Mouse (Mus musculus) cortical plate, adult 2 months (tissue): ENCODE results near the gene Zmym3. TPM values are rescaled to one million over a fixed set of nuclear protein-coding genes. Genes with fewer than 3 reads are reported as not detected.
"Not testable (repeated sequence)": the region's sequence is repeated elsewhere in the genome, so short reads cannot be mapped to it uniquely, and the experiment has no call there.

Source experiments
- H3K27ac ChIP-seq: fragments of 200-500 bp; 2 replicates; pipeline ENCODE4 v1.5.1; 2012; ENCODE audit warnings: low read length, control low read depth, inconsistent platforms; ENCODE audit not compliant: insufficient read depth
- H3K4me1 ChIP-seq: fragments of 200-500 bp; 2 replicates; pipeline ENCODE4 v1.6.1; 2011; ENCODE audit warnings: low read length; ENCODE audit not compliant: control insufficient read depth, insufficient read depth
- H3K4me3 ChIP-seq: fragments of 200-500 bp; 2 replicates; pipeline ENCODE4 v1.5.1; 2011; ENCODE audit warnings: mild to moderate bottlenecking, low read length, control low read depth; ENCODE audit not compliant: insufficient read depth
- CTCF ChIP-seq: fragments of 200-500 bp; IDR thresholded peaks from 2 replicates; pipeline ENCODE4 v1.5.1; 2011; ENCODE audit warnings: mild to moderate bottlenecking, control low read depth, low read length; ENCODE audit not compliant: insufficient read depth; ENCODE audit errors: extremely low read depth
- POLR2A ChIP-seq: fragments of 200-500 bp; IDR thresholded peaks from 2 replicates; pipeline ENCODE4 v1.6.1; 2011; ENCODE audit warnings: mild to moderate bottlenecking, low read length, control low read depth; ENCODE audit not compliant: insufficient read depth; ENCODE audit errors: extremely low read depth
- polyA plus RNA-seq: library from polyadenylated mRNA; depleted of rRNA; stranded (reverse); fragments of >200 nt; gene quantifications from 2 replicates; pipeline ENCODE4 v1.2.3, GENCODE M21; 2012; rRNA removed

Gene Zmym3
- polyA plus RNA-seq, 1 experiment, result 177 TPM

DNA sequence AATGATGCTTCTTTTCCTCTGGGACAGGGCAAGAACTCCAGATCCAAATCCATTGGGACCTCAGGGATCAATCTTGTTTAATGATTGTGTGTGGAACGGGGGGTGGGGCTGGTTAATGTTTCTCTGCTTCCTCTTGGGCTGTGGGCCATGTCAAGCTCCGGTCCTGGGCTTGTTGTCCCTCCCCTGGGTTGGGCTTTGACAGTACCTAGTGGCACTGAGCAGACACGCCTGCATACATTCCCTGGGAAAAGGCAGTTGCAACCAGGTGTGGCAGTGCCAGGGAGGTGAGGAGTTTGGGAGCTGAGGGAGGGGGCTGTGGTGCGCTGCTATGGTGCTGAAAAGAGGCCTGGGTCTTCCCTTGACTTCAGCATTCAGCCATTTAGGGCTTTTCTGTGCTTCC, 43.6 kb downstream of the Zmym3 start:
- Histone ChIP-seq H3K4me1 (no peaks in the 10 kb centered on the region), H3K27ac (no peak overlapping the region), H3K4me3 (no peak overlapping the region)
- no peak for TF ChIP-seq CTCF
- TF ChIP-seq POLR2A, result no peak

DNA sequence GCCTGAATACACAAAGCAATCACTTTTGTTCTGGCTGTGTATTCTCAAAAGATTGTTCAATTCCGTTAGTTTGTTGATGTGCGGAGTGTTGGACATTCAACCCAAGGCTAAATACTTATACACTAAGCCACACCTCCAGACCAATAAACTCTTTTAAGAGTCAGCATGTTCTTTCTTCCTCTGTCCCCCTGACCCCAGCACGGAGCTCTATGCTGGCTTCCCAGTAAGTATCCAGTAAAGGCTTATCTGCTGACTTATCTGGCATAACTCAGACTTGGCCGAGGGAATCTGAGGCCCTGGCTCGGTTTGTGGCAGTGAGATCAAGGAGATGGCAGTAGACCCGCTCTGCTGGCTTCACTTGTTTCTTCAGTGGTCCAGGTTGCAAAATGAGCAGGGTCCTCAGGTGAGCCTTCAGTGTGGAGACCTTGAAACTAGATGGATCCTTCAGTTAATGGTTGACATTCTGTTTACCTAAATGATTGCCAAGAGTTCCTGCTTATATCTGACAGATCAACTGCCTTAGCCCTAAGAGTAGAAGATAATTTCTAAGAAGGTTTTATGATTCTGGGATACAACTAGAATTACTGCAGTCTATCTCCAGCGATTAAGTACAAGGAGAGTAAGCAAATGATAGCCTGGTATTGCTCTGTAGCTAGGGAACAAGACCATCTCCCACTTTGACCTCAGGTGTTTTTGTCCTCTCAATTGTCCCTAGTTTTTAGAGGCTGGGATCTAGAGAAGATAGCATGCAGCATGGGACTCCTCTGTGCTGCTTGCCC, 44.3 kb downstream of the Zmym3 start, which contains the start of gene Gjb1:
Gene Gjb1 (plus strand): TSS at position 189 of the 779 bp plus-strand sequence.
- no peaks in the 10 kb centered on the region for H3K4me1 ChIP-seq

DNA sequence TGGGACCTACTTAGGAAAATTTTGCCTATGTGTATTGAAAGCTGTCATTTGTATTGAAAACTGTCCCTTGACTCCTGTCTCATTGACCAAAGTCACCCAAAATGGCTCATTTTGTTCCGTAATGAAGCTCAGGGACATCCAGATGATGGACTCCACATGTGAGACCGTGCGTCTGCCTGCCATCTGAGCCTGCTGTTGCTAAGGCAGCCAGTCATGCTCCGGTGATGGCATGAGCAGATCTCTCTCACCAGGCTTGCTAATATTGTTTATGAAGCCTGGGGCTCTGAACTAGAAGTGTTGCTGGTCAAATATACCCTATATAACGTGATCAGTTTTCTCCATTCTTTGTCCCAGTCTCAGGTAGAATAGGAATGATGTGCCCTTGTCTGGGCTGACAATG, 47.7 kb downstream of the Zmym3 start:
- Histone ChIP-seq H3K4me3 (no peak overlapping the region), H3K4me1 (no peaks in the 10 kb centered on the region), H3K27ac (no peak overlapping the region)
- no peak for TF ChIP-seq CTCF
- TF ChIP-seq POLR2A, result no peak

More for the DNA sequence above, 44.3 kb downstream of the Zmym3 start, which contains the start of gene Gjb1:
- TF ChIP-seq POLR2A, result no peak
- TF ChIP-seq CTCF, result no peak
- Histone ChIP-seq H3K27ac (no peak within 1 kb of the TSS), H3K4me3 (no peak within 1 kb of the TSS)

DNA sequence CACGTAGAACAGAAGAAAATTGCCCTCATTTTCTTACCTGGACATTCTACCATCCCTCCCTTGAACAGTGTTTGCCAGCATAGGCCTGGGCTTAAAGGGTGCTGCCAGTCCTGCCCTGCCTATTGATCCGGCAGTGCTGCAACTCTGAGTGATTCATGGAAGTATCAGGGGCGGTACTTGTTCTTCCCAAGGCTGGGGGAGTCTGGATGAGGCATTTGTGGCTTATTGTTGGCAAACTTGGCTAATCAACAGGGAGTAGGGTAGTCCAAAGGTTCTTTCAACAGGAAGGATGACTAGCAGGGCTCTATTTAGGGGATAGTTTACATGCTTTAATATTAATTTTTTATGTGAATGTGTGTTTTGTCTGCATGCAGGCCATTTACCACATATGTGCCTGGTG, 50.1 kb downstream of the Zmym3 start:
- no peak overlapping the region for H3K4me3 ChIP-seq
- TF ChIP-seq CTCF, result no peak
- no peaks in the 10 kb centered on the region for H3K4me1 ChIP-seq
- H3K27ac ChIP-seq, result no peak overlapping the region

DNA sequence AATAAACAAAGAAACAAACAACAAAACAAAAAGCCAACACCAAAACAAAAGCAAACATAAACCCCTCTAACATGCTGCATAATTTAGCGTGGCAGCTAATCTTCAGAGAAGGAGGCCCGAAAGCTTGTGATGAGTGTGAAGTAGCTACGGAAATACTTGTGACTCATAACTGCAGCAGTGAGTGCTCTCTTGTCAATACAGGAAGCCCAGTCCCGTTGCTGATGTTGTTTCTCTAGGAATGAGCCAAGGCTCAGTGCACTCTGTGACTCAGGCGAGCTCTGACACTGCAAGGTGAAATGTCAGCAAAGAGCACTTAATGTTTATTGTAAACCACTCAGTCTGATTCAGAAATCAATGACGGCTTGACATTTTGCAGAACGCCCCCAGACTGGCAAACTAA, 51.6 kb downstream of the Zmym3 start:
- Histone ChIP-seq H3K4me3 (no peak overlapping the region), H3K4me1 (no peaks in the 10 kb centered on the region), H3K27ac (no peak overlapping the region)
- TF ChIP-seq POLR2A (no peak), CTCF (no peak)

DNA sequence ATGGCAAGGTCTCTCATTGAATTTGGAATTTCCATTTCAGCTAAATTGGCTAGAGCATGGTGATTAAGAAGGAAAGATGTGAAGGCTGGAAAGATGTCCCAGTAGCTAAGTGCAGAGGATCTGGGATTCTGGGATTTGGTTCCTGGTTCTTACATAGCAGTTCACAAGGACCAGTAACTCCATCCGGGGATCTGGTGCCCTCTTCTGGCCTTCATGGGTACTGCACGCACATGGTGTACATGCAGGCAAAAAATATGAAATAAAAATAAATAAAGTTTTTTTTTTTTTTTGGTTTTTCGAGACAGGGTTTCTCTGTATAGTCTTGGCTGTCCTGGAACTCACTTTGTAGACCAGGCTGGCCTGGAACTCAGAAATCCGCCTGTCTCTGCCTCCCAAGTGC, 61.7 kb downstream of the Zmym3 start:
- H3K27ac ChIP-seq, result not testable (repeated sequence)

More for the DNA sequence above, 61.7 kb downstream of the Zmym3 start:
- H3K4me3 ChIP-seq, H3K4me1 ChIP-seq: not testable (repeated sequence)

Other genes with a start within 250 kb of the Zmym3 start
- 31.5 and 33.1 TPM in 2 replicates for gene Snx12, start 198.3 kb downstream of the Zmym3 start, polyA plus RNA-seq
- 11.9 and 12.3 TPM in 2 replicates for gene Foxo4, start 166.3 kb downstream of the Zmym3 start, polyA plus RNA-seq
- gene Gm614, start 156.9 kb downstream of the Zmym3 start, polyA plus RNA-seq, result not detected in 2 replicates
- 2.4 TPM in 2 replicates for gene Il2rg, start 152.6 kb downstream of the Zmym3 start, polyA plus RNA-seq
- gene Gm20489, start 151.8 kb downstream of the Zmym3 start, polyA plus RNA-seq, result not detected in 2 replicates
- 31.6 and 33.1 TPM in 2 replicates for gene Med12, start 146.8 kb downstream of the Zmym3 start, polyA plus RNA-seq
- gene Nlgn3, start 121.7 kb downstream of the Zmym3 start, polyA plus RNA-seq, result 49.1 and 51.5 TPM in 2 replicates
- 24.2 and 34.6 TPM in 2 replicates for gene Gjb1, start 44.5 kb downstream of the Zmym3 start, polyA plus RNA-seq
- 112 and 117 TPM in 2 replicates for gene Nono, start 8.5 kb upstream of the Zmym3 start, polyA plus RNA-seq
- 1.8 and 1.9 TPM in 2 replicates for gene Itgb1bp2, start 28.2 kb upstream of the Zmym3 start, polyA plus RNA-seq
- gene Taf1, start 111.9 kb upstream of the Zmym3 start, polyA plus RNA-seq, result 34.1 and 39.3 TPM in 2 replicates
- gene Ogt, start 219.2 kb upstream of the Zmym3 start, polyA plus RNA-seq, result 301 and 326 TPM in 2 replicates